Mouse (Mus musculus) kidney, embryonic 14.5 days (tissue): ENCODE results near the gene Slco4a1. TPM values are rescaled to one million over a fixed set of nuclear protein-coding genes. Genes with fewer than 3 reads are reported as not detected.

Experiments
- ATAC-seq: fragments of 200-750 bp; cut with Nextera tagmentation; 2 replicates; pipeline ENCODE4 v1.8.0; 2017; ENCODE audit warnings: moderate number of reproducible peaks, mild to moderate bottlenecking, moderate TSS enrichment, moderate library complexity; ENCODE audit not compliant: low FRiP score, low TSS enrichment
- H3K27ac ChIP-seq: fragments of 300-500 bp; sonication (generic); 2 replicates; pipeline ENCODE4 v1.5.1; 2014; ENCODE audit warnings: low read depth, mild to moderate bottlenecking, low read length, moderate library complexity, mixed read lengths
- H3K27me3 ChIP-seq: fragments of 300-500 bp; sonication (generic); 2 replicates; pipeline ENCODE4 v1.6.1; 2014; ENCODE audit warnings: mild to moderate bottlenecking, low read length; ENCODE audit not compliant: control insufficient read depth, insufficient read depth
- H3K36me3 ChIP-seq: fragments of 300-500 bp; sonication (generic); 2 replicates; pipeline ENCODE4 v1.6.1; 2014; ENCODE audit warnings: low read length, mixed read lengths; ENCODE audit not compliant: control insufficient read depth, insufficient read depth
- H3K4me1 ChIP-seq: fragments of 300-500 bp; sonication (generic); 2 replicates; pipeline ENCODE4 v1.6.1; 2014; ENCODE audit warnings: low read length, mixed read lengths; ENCODE audit not compliant: control insufficient read depth, insufficient read depth
- H3K4me2 ChIP-seq: fragments of 300-500 bp; sonication (generic); replicated peaks from 2 replicates; pipeline ENCODE4 v1.6.1; 2014; ENCODE audit warnings: low read depth, mild to moderate bottlenecking, low read length
- H3K4me3 ChIP-seq: fragments of 300-500 bp; sonication (generic); 2 replicates; pipeline ENCODE4 v1.5.1; 2014; ENCODE audit warnings: mild to moderate bottlenecking, low read length
- H3K9ac ChIP-seq: fragments of 300-500 bp; sonication (generic); 2 replicates; pipeline ENCODE4 v1.6.1; 2014; ENCODE audit warnings: low read depth, mild to moderate bottlenecking, low read length, moderate library complexity
- H3K9me3 ChIP-seq: fragments of 300-500 bp; sonication (generic); 2 replicates; pipeline ENCODE4 v1.6.1; 2016; ENCODE audit warnings: low read length; ENCODE audit not compliant: control insufficient read depth
- WGBS: fragments of 180-500 bp; shearing (Covaris S2); extraction: QIAGEN DNeasy Blood & Tissue Kit; methylation state at CpG from one replicate; pipeline ENCODE4 v1.1.7; 2014; 5-methylcytosine and 5-hydroxymethylcytosine counted together
- polyA plus RNA-seq: library from polyadenylated mRNA; unstranded; fragments of >200 nt; fragmentation: Nextera tagmentation; extraction: Ambion mirVana; gene quantifications from 2 replicates; pipeline ENCODE4 v1.2.1, GENCODE M21; 2014

The Slco4a1 gene
- polyA plus RNA-seq, 1 experiment from 2014 or later, result 1.9 TPM

- 83% methylated on average over 4 of the region's 4 CpGs for WGBS
- no peak overlapping the region for H3K27ac ChIP-seq
- H3K27me3 ChIP-seq, result peaks cover 20% of the 10 kb centered on the region
- no peak overlapping the region for H3K4me3 ChIP-seq
- no peaks in the 10 kb centered on the region for H3K4me1 ChIP-seq
- ATAC-seq, result no peak
- H3K4me2 ChIP-seq, result no peak overlapping the region
- H3K9me3 ChIP-seq, result no peaks in the 10 kb centered on the region
- H3K9ac ChIP-seq, result no peak overlapping the region
- no peaks in the 10 kb centered on the region for H3K36me3 ChIP-seq
These were observed 3.4 kb downstream of the Slco4a1 start for GRCm38 (mm10) chr2:180459437-180459836.

GRCm38 (mm10) chr2:180460801-180461200 is 4.8 kb downstream of the Slco4a1 start:
- no peaks in the 10 kb centered on the region for H3K4me1 ChIP-seq
- H3K4me2 ChIP-seq, result no peak overlapping the region
- no peak for ATAC-seq
- 71% methylated on average over 8 of the region's 8 CpGs for WGBS
- H3K9ac ChIP-seq, result no peak overlapping the region
- no peaks in the 10 kb centered on the region for H3K36me3 ChIP-seq
- no peak overlapping the region for H3K27ac ChIP-seq
- H3K4me3 ChIP-seq, result no peak overlapping the region
- H3K27me3 ChIP-seq, result peaks cover 17% of the 10 kb centered on the region
- H3K9me3 ChIP-seq, result no peaks in the 10 kb centered on the region

DNA sequence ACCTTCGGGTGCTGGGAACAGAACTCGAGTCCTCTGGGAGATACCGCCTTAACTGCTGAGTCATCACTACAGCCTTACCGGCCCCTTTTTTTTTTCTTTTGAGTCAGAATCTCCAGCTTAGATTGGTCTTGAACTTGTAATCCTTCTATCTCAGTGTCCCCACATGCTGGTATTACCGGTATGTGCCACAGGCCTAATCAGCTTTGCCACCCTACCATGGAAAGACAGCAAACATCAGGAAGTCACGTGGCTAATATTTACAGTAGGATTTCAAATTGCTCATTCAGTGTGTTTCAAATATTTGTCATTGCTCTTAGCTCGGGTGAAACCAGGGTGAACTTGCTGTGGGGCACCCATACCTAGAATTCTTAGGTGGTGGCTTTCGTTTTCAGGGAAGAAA is 6.5 kb downstream of the Slco4a1 start:
- no peak for ATAC-seq
- WGBS, result 84% methylated on average over 8 of the region's 8 CpGs
- Histone ChIP-seq H3K27ac (no peak overlapping the region), H3K4me2 (no peak overlapping the region), H3K9me3 (no peaks in the 10 kb centered on the region), H3K9ac (no peak overlapping the region), H3K27me3 (peaks cover under 1% of the 10 kb centered on the region; the same call in 1 of the 2 replicates), H3K4me1 (no peaks in the 10 kb centered on the region), H3K36me3 (no peaks in the 10 kb centered on the region), H3K4me3 (no peak overlapping the region)

DNA sequence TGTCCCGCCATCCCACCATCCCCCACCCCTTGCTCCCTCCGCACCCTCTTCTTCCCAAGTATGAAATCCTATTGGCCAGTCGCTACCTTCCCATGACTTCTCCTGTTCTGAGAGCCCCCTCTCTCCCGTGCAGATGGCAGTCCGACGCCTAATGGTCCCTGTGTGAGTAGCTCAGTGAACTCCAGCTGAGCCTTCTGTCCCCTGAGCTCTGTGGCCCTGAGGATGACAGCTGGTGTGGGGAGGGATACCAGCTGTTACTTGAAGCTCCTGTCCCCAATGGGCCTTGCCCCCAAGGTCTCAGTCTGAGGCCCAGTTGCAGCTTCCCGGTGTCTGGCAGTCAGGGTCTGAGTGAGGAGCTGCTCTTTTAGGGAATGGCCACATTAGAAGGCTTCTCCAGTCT is 10.5 kb downstream of the Slco4a1 start:
- no peaks in the 10 kb centered on the region for H3K9me3 ChIP-seq
- H3K27ac ChIP-seq, result no peak overlapping the region
- H3K36me3 ChIP-seq, result no peaks in the 10 kb centered on the region
- no peak for ATAC-seq
- H3K27me3 ChIP-seq, result no peaks in the 10 kb centered on the region
- no peak overlapping the region for H3K4me3 ChIP-seq
- H3K4me2 ChIP-seq, result no peak overlapping the region
- no peaks in the 10 kb centered on the region for H3K4me1 ChIP-seq
- 46% methylated on average over 7 of the region's 7 CpGs for WGBS
- H3K9ac ChIP-seq, result no peak overlapping the region

DNA sequence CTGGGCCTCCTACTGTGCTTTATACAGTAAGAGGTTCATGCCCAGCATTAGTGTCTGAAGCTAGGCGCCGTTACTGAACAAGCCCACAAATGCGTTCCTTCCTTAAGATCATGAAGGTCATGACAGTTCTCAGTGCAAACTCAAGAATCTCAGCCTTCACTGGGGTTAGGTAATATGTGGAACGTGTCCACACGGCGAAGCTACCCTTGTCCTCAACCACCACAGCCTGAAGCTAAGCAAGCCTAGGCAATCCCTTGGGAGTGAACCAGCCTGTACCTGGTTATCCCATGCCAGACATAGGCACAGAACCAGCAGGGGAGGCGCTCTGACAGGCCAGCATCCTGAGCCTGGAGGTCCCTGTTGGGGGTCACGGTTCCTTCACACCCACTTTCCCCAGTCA is 12.8 kb downstream of the Slco4a1 start:
- 87% methylated on average over 8 of the region's 8 CpGs for WGBS
- H3K36me3 ChIP-seq, result no peaks in the 10 kb centered on the region

DNA sequence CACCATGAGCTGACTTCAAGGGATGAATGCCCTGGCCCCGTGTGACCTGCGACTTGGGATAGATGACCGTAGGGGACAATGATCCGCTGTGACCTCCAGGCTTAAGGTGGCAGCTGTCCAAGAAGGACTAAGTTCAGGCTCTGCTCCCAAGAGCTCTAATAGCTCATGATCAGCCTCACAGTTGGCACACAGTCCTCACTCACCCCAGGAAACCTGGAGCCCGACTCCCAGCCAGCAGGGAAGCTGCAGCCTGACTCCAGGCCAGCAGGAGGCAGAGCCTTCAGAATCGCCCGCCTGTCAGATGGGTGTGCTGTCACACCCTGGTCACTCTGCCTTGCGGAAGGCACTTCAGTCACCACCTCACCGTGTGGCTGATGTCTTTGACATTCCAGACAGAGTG is 13.7 kb downstream of the Slco4a1 start:
- Histone ChIP-seq H3K36me3 (no peaks in the 10 kb centered on the region), H3K27me3 (no peaks in the 10 kb centered on the region), H3K4me1 (0 out of 2 replicates have a peak, but pooled peaks cover 3% of the 10 kb centered on the region), H3K9ac (no peak overlapping the region), H3K9me3 (no peaks in the 10 kb centered on the region), H3K4me3 (no peak overlapping the region), H3K4me2 (no peak overlapping the region), H3K27ac (no peak overlapping the region)
- no peak for ATAC-seq
- 57% methylated on average over 9 of the region's 9 CpGs for WGBS

More for the DNA sequence above, 12.8 kb downstream of the Slco4a1 start:
- Histone ChIP-seq H3K4me3 (no peak overlapping the region), H3K4me2 (no peak overlapping the region), H3K27ac (no peak overlapping the region), H3K9me3 (no peaks in the 10 kb centered on the region), H3K4me1 (0 out of 2 replicates have a peak, but pooled peaks cover 3% of the 10 kb centered on the region), H3K9ac (no peak overlapping the region), H3K27me3 (no peaks in the 10 kb centered on the region)
- ATAC-seq, result no peak

GRCm38 (mm10) chr2:180472306-180473079 is 16.4 kb downstream of the Slco4a1 start:
- no peaks in the 10 kb centered on the region for H3K36me3 ChIP-seq
- peak overlapping the region; percentile 7; the same call in 1 of the 2 replicates for H3K9ac ChIP-seq
- 0 out of 2 replicates have a peak, but pooled peaks cover 3% of the 10 kb centered on the region for H3K4me1 ChIP-seq
- H3K4me2 ChIP-seq, result peak overlapping the region; percentile 40
- peak overlapping the region; percentile 19 for H3K4me3 ChIP-seq
- peak; percentile 41 for ATAC-seq
- no peaks in the 10 kb centered on the region for H3K27me3 ChIP-seq
- WGBS, result 5% methylated on average over 21 of the region's 21 CpGs
- H3K9me3 ChIP-seq, result no peaks in the 10 kb centered on the region
- H3K27ac ChIP-seq, result no peak overlapping the region

DNA sequence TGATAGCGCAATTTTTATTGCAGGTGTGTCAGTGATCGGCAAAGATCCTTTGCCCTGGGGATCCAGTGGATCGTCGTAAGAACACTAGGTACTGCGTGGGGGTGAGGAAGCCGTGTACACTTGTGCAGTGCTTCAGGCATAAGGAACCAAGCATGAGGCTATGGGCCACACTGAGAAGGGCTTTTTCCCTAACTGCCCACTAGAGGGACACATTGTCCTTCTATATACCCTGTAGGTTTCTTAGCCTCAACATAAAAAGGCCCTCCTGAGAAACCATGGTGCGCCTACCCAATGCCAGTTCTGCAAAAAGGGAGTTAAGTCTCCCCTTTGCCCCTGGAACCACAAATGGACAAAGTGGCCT is 17.0 kb downstream of the Slco4a1 start:
- ATAC-seq, result peak; percentile 85
- Histone ChIP-seq H3K4me2 (no peak overlapping the region), H3K27ac (no peak overlapping the region), H3K9ac (no peak overlapping the region), H3K9me3 (no peaks in the 10 kb centered on the region), H3K36me3 (no peaks in the 10 kb centered on the region), H3K4me3 (no peak overlapping the region), H3K27me3 (no peaks in the 10 kb centered on the region), H3K4me1 (0 out of 2 replicates have a peak, but pooled peaks cover 3% of the 10 kb centered on the region)
- 31% methylated on average over 7 of the region's 7 CpGs for WGBS

DNA sequence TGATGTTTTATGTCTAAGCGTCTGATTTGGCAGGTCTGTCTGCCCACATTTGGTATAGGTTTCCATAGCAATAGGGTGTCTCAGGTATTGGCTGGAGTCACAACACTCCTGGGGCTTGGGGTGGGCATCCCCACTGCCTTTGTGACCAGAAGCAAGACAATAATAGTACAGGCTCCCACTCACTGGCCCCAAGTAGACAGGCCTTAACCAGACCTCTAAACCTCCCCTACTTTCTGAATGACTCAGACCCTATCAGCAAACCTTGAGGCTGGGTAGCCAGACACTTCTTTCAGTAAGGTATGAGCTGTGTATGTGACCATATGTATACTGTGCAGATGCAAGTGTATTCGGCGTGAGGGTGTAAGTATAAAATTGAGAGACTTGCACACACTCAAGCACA is 18.8 kb downstream of the Slco4a1 start:
- Histone ChIP-seq H3K27me3 (no peaks in the 10 kb centered on the region), H3K9me3 (no peaks in the 10 kb centered on the region), H3K36me3 (no peaks in the 10 kb centered on the region), H3K9ac (no peak overlapping the region), H3K4me2 (no peak overlapping the region), H3K27ac (no peak overlapping the region), H3K4me1 (0 out of 2 replicates have a peak, but pooled peaks cover 3% of the 10 kb centered on the region), H3K4me3 (no peak overlapping the region)
- ATAC-seq, result no peak
- 87% methylated on average over 3 of the region's 3 CpGs for WGBS
